Comparison of ENCODE assay signal across 24 mouse cellular contexts in the genomic region with DNA sequence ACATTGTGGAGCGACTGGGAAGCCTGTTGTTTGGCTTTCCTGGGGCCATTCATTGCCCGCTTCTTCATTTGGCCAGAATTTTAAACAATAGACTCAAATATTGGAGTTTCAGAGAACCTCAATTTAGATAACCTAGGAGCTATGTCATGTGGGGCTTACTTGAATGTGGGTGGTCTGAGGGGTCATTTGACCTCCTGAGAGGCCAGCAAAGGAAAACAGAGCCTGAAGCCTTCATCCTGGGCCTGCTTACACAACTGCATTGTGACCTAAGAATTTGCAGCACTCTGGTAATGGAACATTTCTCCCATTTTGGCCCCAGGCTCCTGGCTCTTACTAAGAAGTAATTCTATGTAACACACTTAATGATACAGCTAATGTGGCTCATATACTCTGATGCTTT.
A peak's percentile ranks its signal among the peaks of the same experiment; 100 is the strongest.
DNase-seq lines count a peak whose midpoint lies in the region; ATAC-seq lines count a peak whose summit lies in the region.
"Had no signal": no experiment of that assay in that cellular context is flagged by ENCODE, and none has a peak within 500 bp of the region (broad histone marks: within the 10 kb centered on the region; RNA-seq: fewer than 3 reads in every experiment).

No protein-coding gene starts in this region.

- H3K27me3 ChIP-seq in hindbrain, embryonic 10.5 days (ENCODE audit: insufficient read depth, poor library complexity, severe bottlenecking), result no peaks in the 10 kb centered on the region
- no peaks in the 10 kb centered on the region for H3K27me3 ChIP-seq in hindbrain, embryonic 11.5 days (ENCODE audit: control insufficient read depth, insufficient read depth, low read length)
- no peaks in the 10 kb centered on the region for H3K27me3 ChIP-seq in embryonic facial prominence, embryonic 10.5 days (replicated peaks; ENCODE audit: low read depth, poor library complexity, severe bottlenecking)
- H3K27me3 ChIP-seq: CH12.LX; embryonic facial prominence, embryonic 12.5 days; forebrain, embryonic 13.5 days; forebrain, embryonic 15.5 days had no signal

- H3K36me3 ChIP-seq in hindbrain, embryonic 10.5 days, result no peaks in the 10 kb centered on the region
- no peaks in the 10 kb centered on the region for H3K36me3 ChIP-seq in hindbrain, embryonic 11.5 days (ENCODE audit: control insufficient read depth, insufficient read depth, low read length)
- no peaks in the 10 kb centered on the region for H3K36me3 ChIP-seq in embryonic facial prominence, embryonic 10.5 days (replicated peaks)
- H3K36me3 ChIP-seq: embryonic facial prominence, embryonic 12.5 days; forebrain, embryonic 15.5 days; G1E had no signal

- no peaks in the 10 kb centered on the region for H3K9me3 ChIP-seq in hindbrain, embryonic 10.5 days
- no peaks in the 10 kb centered on the region for H3K9me3 ChIP-seq in hindbrain, embryonic 11.5 days (ENCODE audit: control insufficient read depth, low read length)
- H3K9me3 ChIP-seq in embryonic facial prominence, embryonic 10.5 days, result no peaks in the 10 kb centered on the region
- H3K9me3 ChIP-seq: embryonic facial prominence, embryonic 12.5 days; forebrain, embryonic 13.5 days; forebrain, embryonic 15.5 days; G1E had no signal

- H3K4me1 ChIP-seq in hindbrain, embryonic 10.5 days (replicated peaks), result no peaks in the 10 kb centered on the region
- no peaks in the 10 kb centered on the region for H3K4me1 ChIP-seq in hindbrain, embryonic 11.5 days (replicated peaks; ENCODE audit: control insufficient read depth, insufficient read depth, low read length)
- H3K4me1 ChIP-seq in embryonic facial prominence, embryonic 10.5 days, result 0 out of 2 replicates have a peak, but pooled peaks cover 6% of the 10 kb centered on the region
- H3K4me1 ChIP-seq: embryonic facial prominence, embryonic 12.5 days; forebrain, embryonic 13.5 days; forebrain, embryonic 15.5 days had no signal

- DNase-seq in hindbrain, embryonic 10.5 days (ENCODE audit: low spot score), result peak; percentile 27
- no peak for DNase-seq in hindbrain, embryonic 11.5 days (ENCODE audit: low spot score)
- DNase-seq in embryo, embryonic 10 days (ENCODE audit: low spot score), result peak; percentile 55
- DNase-seq in embryo, embryonic 11 days, result peak; percentile 30
- DNase-seq in embryonic facial prominence, embryonic 10.5 days (ENCODE audit: low spot score), result peak; percentile 30
- no peak for DNase-seq in liver
- DNase-seq in adrenal gland, postnatal 10 days, result no peak
- no peak for DNase-seq in cerebellum, adult 18-20 months
- DNase-seq: adrenal gland, adult 8-10 months; adrenal gland, postnatal 25 days; B cell, adult 2 months; cerebellum, adult 11 months; cerebellum, adult 2 months; cerebellum, adult 9-10 months; cerebellum, postnatal 14 days; cerebellum, postnatal 36 days had no signal

- H3K4me2 ChIP-seq in hindbrain, embryonic 11.5 days (replicated peaks; ENCODE audit: low read depth, low read length), result no peak overlapping the region
- H3K4me2 ChIP-seq: embryonic facial prominence, embryonic 12.5 days; forebrain, embryonic 13.5 days; forebrain, embryonic 15.5 days had no signal

- no peak overlapping the region for H3K4me3 ChIP-seq in hindbrain, embryonic 10.5 days
- H3K4me3 ChIP-seq in hindbrain, embryonic 11.5 days (ENCODE audit: low read depth, low read length), result no peak overlapping the region
- H3K4me3 ChIP-seq in embryonic facial prominence, embryonic 10.5 days, result no peak overlapping the region
- H3K4me3 ChIP-seq: embryonic facial prominence, embryonic 12.5 days; forebrain, embryonic 13.5 days; forebrain, embryonic 15.5 days had no signal

- no peak overlapping the region for H3K9ac ChIP-seq in hindbrain, embryonic 11.5 days (ENCODE audit: low read depth, low read length)
- H3K9ac ChIP-seq: embryonic facial prominence, embryonic 12.5 days; forebrain, embryonic 13.5 days; forebrain, embryonic 15.5 days had no signal

- 52% methylated on average over 2 of the region's 2 CpGs for WGBS in hindbrain, embryonic 10.5 days
- WGBS in hindbrain, embryonic 11.5 days, result 62% methylated on average over 2 of the region's 2 CpGs
- WGBS in embryonic facial prominence, embryonic 10.5 days, result 40% methylated on average over 2 of the region's 2 CpGs

- H3K27ac ChIP-seq in hindbrain, embryonic 10.5 days, result no peak overlapping the region
- no peak overlapping the region for H3K27ac ChIP-seq in hindbrain, embryonic 11.5 days (ENCODE audit: low read depth, low read length)
- no peak overlapping the region for H3K27ac ChIP-seq in embryonic facial prominence, embryonic 10.5 days (replicated peaks)
- H3K27ac ChIP-seq: embryonic facial prominence, embryonic 12.5 days; forebrain, embryonic 13.5 days; forebrain, embryonic 15.5 days had no signal

- ATAC-seq in hindbrain, embryonic 11.5 days (ENCODE audit: low FRiP score), result no peak
- ATAC-seq: activated CD4-positive, CD25-positive, alpha-beta regulatory T cell, adult 4 months; CD4-positive, CD25-positive, alpha-beta regulatory T cell, adult 4 months; forebrain, embryonic 13.5 days; forebrain, embryonic 15.5 days; Patski had no signal

Comparison
In these comparisons a context has a peak if more than half of its experiments do, and no peak if none do; other contexts are left out.
1. DNase-seq: peak in hindbrain, embryonic 10.5 days (single experiment), embryo, embryonic 10 days (single experiment), embryo, embryonic 11 days (single experiment) and embryonic facial prominence, embryonic 10.5 days (single experiment); none in hindbrain, embryonic 11.5 days (single experiment), liver (single experiment), adrenal gland, postnatal 10 days (single experiment) and cerebellum, adult 18-20 months (0 of 2).